Mouse (Mus musculus): ENCODE measurements around the gene Timm9.

- no peak for TF ChIP-seq POLR2A (IDR thresholded peaks at IDR 0.05; ENCODE audit: control insufficient read depth, low read depth, low read length)
- TF ChIP-seq CTCF (IDR thresholded peaks at IDR 0.05; ENCODE audit: control insufficient read depth, insufficient read depth, insufficient replicate concordance, low read depth, low read length) = no peak
Measured at GRCm38 (mm10) chr12:71116411-71116810, 20.1 kb downstream of the Timm9 start.

All from testis, adult 2 months (tissue).